Mouse (Mus musculus) hindbrain, postnatal 0 days (tissue): ENCODE results near the gene Pttg1ip. TPM values are rescaled to one million over a fixed set of nuclear protein-coding genes. Genes with fewer than 3 reads are reported as not detected.

Experiments used
- ATAC-seq: fragments of 200-750 bp; cut with Nextera tagmentation; 2 replicates; pipeline ENCODE4 v1.8.0; 2017; ENCODE audit warnings: mild to moderate bottlenecking, moderate TSS enrichment, moderate library complexity
- DNase-seq: peaks from one replicate; pipeline ENCODE4 v3.0.0-alpha.2; 2015; ENCODE audit warnings: low spot score
- H3K27ac ChIP-seq: fragments of 300-500 bp; sonication (generic); 2 replicates; pipeline ENCODE4 v1.5.1; 2014; ENCODE audit warnings: mild to moderate bottlenecking
- H3K27me3 ChIP-seq: fragments of 300-500 bp; sonication (generic); 2 replicates; pipeline ENCODE4 v1.6.1; 2014; ENCODE audit warnings: low read length, mixed read lengths; ENCODE audit not compliant: insufficient read depth
- H3K36me3 ChIP-seq: fragments of 300-500 bp; sonication (generic); 2 replicates; pipeline ENCODE4 v1.6.1; 2014; ENCODE audit warnings: low read length, mixed read lengths; ENCODE audit not compliant: insufficient read depth
- H3K4me1 ChIP-seq: fragments of 300-500 bp; sonication (generic); 2 replicates; pipeline ENCODE4 v1.6.1; 2014; ENCODE audit warnings: antibody characterized with exemption, low read length, mixed read lengths; ENCODE audit not compliant: insufficient read depth
- H3K4me2 ChIP-seq: fragments of 300-500 bp; sonication (generic); 2 replicates; pipeline ENCODE4 v1.6.1; 2014; ENCODE audit warnings: low read depth, mild to moderate bottlenecking, low read length, moderate library complexity, mixed read lengths
- H3K4me3 ChIP-seq: fragments of 300-500 bp; sonication (generic); 2 replicates; pipeline ENCODE4 v1.5.1; 2014; ENCODE audit warnings: low read length
- H3K9ac ChIP-seq: fragments of 300-500 bp; sonication (generic); replicated peaks from 2 replicates; pipeline ENCODE4 v1.6.1; 2014; ENCODE audit warnings: mild to moderate bottlenecking, low read length, moderate library complexity, mixed read lengths
- H3K9me3 ChIP-seq: fragments of 300-500 bp; sonication (generic); 2 replicates; pipeline ENCODE4 v1.6.1; 2016; ENCODE audit warnings: low read length, mixed read lengths
- CTCF ChIP-seq: IDR thresholded peaks from 2 replicates; pipeline ENCODE4 v1.5.1; 2016; ENCODE audit warnings: antibody characterized with exemption, control low read depth, low read depth
- WGBS: fragments of 180-500 bp; shearing (Covaris S2); extraction: QIAGEN DNeasy Blood & Tissue Kit; methylation state at CpG from one replicate; pipeline ENCODE4 v1.1.7; 2014; 5-methylcytosine and 5-hydroxymethylcytosine counted together
- polyA plus RNA-seq: library from polyadenylated mRNA; unstranded; fragments of >200 nt; fragmentation: Nextera tagmentation; extraction: Ambion mirVana; gene quantifications from 2 replicates; pipeline ENCODE4 v1.2.1, GENCODE M21; 2015
- total RNA-seq: library from RNA; depleted of rRNA; stranded (reverse); fragments of >200 nt; gene quantifications from 2 replicates; pipeline ENCODE4 v1.2.3, GENCODE M21; 2014

The Pttg1ip gene
- total and polyA plus RNA-seq, 2 experiments from 2014 or later = 85.9 to 87.3 TPM

- Histone ChIP-seq H3K4me3 (no peak overlapping the region), H3K27ac (no peak overlapping the region), H3K4me2 (0 out of 2 replicates have a peak overlapping the region, but pooled peaks have one; percentile 7), H3K4me1 (0 out of 2 replicates have a peak, but pooled peaks cover 12% of the 10 kb centered on the region), H3K36me3 (no peaks in the 10 kb centered on the region), H3K27me3 (no peaks in the 10 kb centered on the region), H3K9me3 (no peaks in the 10 kb centered on the region), H3K9ac (no peak overlapping the region)
- no peak for ATAC-seq
- WGBS = 64% methylated on average over 10 of the region's 10 CpGs
- peak; percentile 20 for DNase-seq
- TF ChIP-seq CTCF = no peak
These were observed 2.4 kb downstream of the Pttg1ip start for GRCm38 (mm10) chr10:77583795-77584422.

GRCm38 (mm10) chr10:77586637-77587036 is 5.1 kb downstream of the Pttg1ip start:
- Histone ChIP-seq H3K27ac (no peak overlapping the region), H3K9me3 (no peaks in the 10 kb centered on the region), H3K36me3 (no peaks in the 10 kb centered on the region), H3K4me3 (no peak overlapping the region), H3K4me1 (0 out of 2 replicates have a peak, but pooled peaks cover 12% of the 10 kb centered on the region), H3K27me3 (no peaks in the 10 kb centered on the region), H3K9ac (no peak overlapping the region), H3K4me2 (no peak overlapping the region)
- no peak for DNase-seq
- ATAC-seq = no peak
- 90% methylated on average over 3 of the region's 3 CpGs for WGBS
- TF ChIP-seq CTCF = no peak

GRCm38 (mm10) chr10:77587091-77587775 is 5.7 kb downstream of the Pttg1ip start:
- H3K9ac ChIP-seq = no peak overlapping the region
- no peak for ATAC-seq
- H3K27me3 ChIP-seq = no peaks in the 10 kb centered on the region
- no peak overlapping the region for H3K4me2 ChIP-seq
- H3K4me1 ChIP-seq = 0 out of 2 replicates have a peak, but pooled peaks cover 11% of the 10 kb centered on the region
- H3K4me3 ChIP-seq = no peak overlapping the region
- no peaks in the 10 kb centered on the region for H3K9me3 ChIP-seq
- no peak overlapping the region for H3K27ac ChIP-seq
- DNase-seq = no peak
- no peak for TF ChIP-seq CTCF
- WGBS = 90% methylated on average over 6 of the region's 6 CpGs
- no peaks in the 10 kb centered on the region for H3K36me3 ChIP-seq

GRCm38 (mm10) chr10:77588036-77588435 is 6.5 kb downstream of the Pttg1ip start:
- H3K27ac ChIP-seq = no peak overlapping the region
- H3K36me3 ChIP-seq = peaks cover 5% of the 10 kb centered on the region
- no peak overlapping the region for H3K4me3 ChIP-seq
- 81% methylated on average over 2 of the region's 2 CpGs for WGBS
- DNase-seq = no peak
- no peaks in the 10 kb centered on the region for H3K9me3 ChIP-seq
- H3K4me2 ChIP-seq = no peak overlapping the region
- ATAC-seq = no peak
- no peak overlapping the region for H3K9ac ChIP-seq
- no peak for TF ChIP-seq CTCF
- 0 out of 2 replicates have a peak, but pooled peaks cover 8% of the 10 kb centered on the region for H3K4me1 ChIP-seq
- no peaks in the 10 kb centered on the region for H3K27me3 ChIP-seq

GRCm38 (mm10) chr10:77589117-77589516 is 7.6 kb downstream of the Pttg1ip start:
- ATAC-seq (no peak), DNase-seq (no peak)

GRCm38 (mm10) chr10:77589749-77590148 is 8.2 kb downstream of the Pttg1ip start:
- Histone ChIP-seq H3K27me3 (no peaks in the 10 kb centered on the region), H3K4me2 (no peak overlapping the region), H3K9me3 (no peaks in the 10 kb centered on the region), H3K4me1 (0 out of 2 replicates have a peak, but pooled peaks cover 3% of the 10 kb centered on the region), H3K4me3 (no peak overlapping the region), H3K27ac (no peak overlapping the region), H3K36me3 (peaks cover 21% of the 10 kb centered on the region), H3K9ac (no peak overlapping the region)
- TF ChIP-seq CTCF = no peak
- 61% methylated on average over 8 of the region's 8 CpGs for WGBS
- ATAC-seq = no peak
- no peak for DNase-seq

More at GRCm38 (mm10) chr10:77589117-77589516, 7.6 kb downstream of the Pttg1ip start:
- Histone ChIP-seq H3K4me1 (0 out of 2 replicates have a peak, but pooled peaks cover 3% of the 10 kb centered on the region), H3K9me3 (no peaks in the 10 kb centered on the region), H3K4me3 (no peak overlapping the region), H3K9ac (no peak overlapping the region), H3K27me3 (no peaks in the 10 kb centered on the region), H3K27ac (no peak overlapping the region), H3K4me2 (no peak overlapping the region), H3K36me3 (peaks cover 16% of the 10 kb centered on the region)
- no peak for TF ChIP-seq CTCF
- WGBS = 84% methylated on average over 7 of the region's 7 CpGs

- no peak overlapping the region for H3K4me2 ChIP-seq
- H3K27ac ChIP-seq = no peak overlapping the region
- ATAC-seq (peak; percentile 80), DNase-seq (peak; percentile 70)
- peaks cover 30% of the 10 kb centered on the region for H3K36me3 ChIP-seq
- no peaks in the 10 kb centered on the region for H3K9me3 ChIP-seq
- 0 out of 2 replicates have a peak, but pooled peaks cover 3% of the 10 kb centered on the region for H3K4me1 ChIP-seq
- no peak overlapping the region for H3K4me3 ChIP-seq
- peak; percentile 86 for TF ChIP-seq CTCF
- 52% methylated on average over 6 of the region's 6 CpGs for WGBS
- no peak overlapping the region for H3K9ac ChIP-seq
- no peaks in the 10 kb centered on the region for H3K27me3 ChIP-seq
These were observed 9.3 kb downstream of the Pttg1ip start for GRCm38 (mm10) chr10:77590812-77591211.
